Mouse (Mus musculus) stomach, embryonic 15.5 days (tissue): Measurements from ENCODE around the gene Sdsl. TPM values are rescaled to one million over a fixed set of nuclear protein-coding genes. Genes with fewer than 3 reads are reported as not detected.
"Not testable (repeated sequence)": the region's sequence is repeated elsewhere in the genome, so short reads cannot be mapped to it uniquely, and the experiment has no call there.

ENCODE experiments used
- ATAC-seq: fragments of 200-750 bp; cut with Nextera tagmentation; 2 replicates; pipeline ENCODE4 v1.8.0; 2017; ENCODE audit warnings: low read depth, moderate number of reproducible peaks, moderate TSS enrichment; ENCODE audit not compliant: insufficient read depth, low FRiP score
- H3K27ac ChIP-seq: fragments of 300-500 bp; sonication (generic); 2 replicates; pipeline ENCODE4 v1.5.1; 2015; ENCODE audit warnings: mild to moderate bottlenecking, inconsistent platforms
- H3K27me3 ChIP-seq: fragments of 300-500 bp; sonication (generic); replicated peaks from 2 replicates; pipeline ENCODE4 v1.6.1; 2015; ENCODE audit warnings: inconsistent platforms
- H3K36me3 ChIP-seq: fragments of 300-500 bp; sonication (generic); 2 replicates; pipeline ENCODE4 v1.6.1; 2015; ENCODE audit warnings: inconsistent platforms
- H3K4me1 ChIP-seq: fragments of 300-500 bp; sonication (generic); 2 replicates; pipeline ENCODE4 v1.6.1; 2015; ENCODE audit warnings: inconsistent platforms
- H3K4me2 ChIP-seq: fragments of 300-500 bp; sonication (generic); 2 replicates; pipeline ENCODE4 v1.6.1; 2015; ENCODE audit warnings: mild to moderate bottlenecking, inconsistent platforms
- H3K4me3 ChIP-seq: fragments of 300-500 bp; sonication (generic); replicated peaks from 2 replicates; pipeline ENCODE4 v1.5.1; 2015; ENCODE audit warnings: inconsistent platforms
- H3K9ac ChIP-seq: fragments of 300-500 bp; sonication (generic); 2 replicates; pipeline ENCODE4 v1.6.1; 2015; ENCODE audit warnings: inconsistent platforms
- H3K9me3 ChIP-seq: fragments of 300-500 bp; sonication (generic); 2 replicates; pipeline ENCODE4 v1.6.1; 2016; ENCODE audit warnings: inconsistent platforms
- WGBS: fragments of 180-500 bp; shearing (Covaris S2); methylation state at CpG from one replicate; pipeline ENCODE4 v1.1.7; 2015; 5-methylcytosine and 5-hydroxymethylcytosine counted together
- polyA plus RNA-seq: library from polyadenylated mRNA; unstranded; fragments of >200 nt; fragmentation: Nextera tagmentation; extraction: Ambion mirVana; gene quantifications from 2 replicates; pipeline ENCODE4 v1.2.1, GENCODE M21; 2015

Gene Sdsl
- polyA plus RNA-seq, 1 experiment from 2014 or later: 15.9 TPM

- no peak for ATAC-seq
- H3K36me3 ChIP-seq: no peaks in the 10 kb centered on the region
- WGBS: 60% methylated on average over 9 of the region's 9 CpGs
- no peak overlapping the region for H3K27ac ChIP-seq
- peaks cover 26% of the 10 kb centered on the region for H3K4me1 ChIP-seq
- H3K4me3 ChIP-seq: no peak overlapping the region
- H3K9ac ChIP-seq: no peak overlapping the region
- H3K4me2 ChIP-seq: peak overlapping the region; percentile 35; the same call in 1 of the 2 replicates
- H3K27me3 ChIP-seq: no peaks in the 10 kb centered on the region
- no peaks in the 10 kb centered on the region for H3K9me3 ChIP-seq
Observed at GRCm38 (mm10) chr5:120505781-120506180, 33.2 kb upstream of the Sdsl start.

GRCm38 (mm10) chr5:120505368-120505767 lies 32.8 kb upstream of the Sdsl start:
- Histone ChIP-seq H3K36me3 (no peaks in the 10 kb centered on the region), H3K9ac (no peak overlapping the region), H3K27ac (no peak overlapping the region), H3K4me1 (peaks cover 22% of the 10 kb centered on the region), H3K4me2 (peak overlapping the region; percentile 35), H3K27me3 (no peaks in the 10 kb centered on the region), H3K4me3 (no peak overlapping the region), H3K9me3 (no peaks in the 10 kb centered on the region)
- ATAC-seq: 0 out of 2 replicates have a peak, but pooled peaks have one; percentile 44
- 22% methylated on average over 16 of the region's 16 CpGs for WGBS

- Histone ChIP-seq H3K4me3 (peak within 1 kb of the TSS; percentile 75), H3K9ac (peak within 1 kb of the TSS; percentile 81), H3K27me3 (no peaks in the 10 kb centered on the region), H3K36me3 (no peaks in the 10 kb centered on the region), H3K27ac (no peak within 1 kb of the TSS), H3K9me3 (no peaks in the 10 kb centered on the region), H3K4me1 (peaks cover 21% of the 10 kb centered on the region), H3K4me2 (peak within 1 kb of the TSS; percentile 87)
- WGBS: under 1% methylated on average over 49 of the region's 55 CpGs
- peak; percentile 45 for ATAC-seq
Observed at GRCm38 (mm10) chr5:120503144-120503795, 30.7 kb upstream of the Sdsl start, which contains the start of gene Plbd2. Gene Plbd2 (minus strand): TSS chr5:120503625.

GRCm38 (mm10) chr5:120502675-120503143 lies 30.1 kb upstream of the Sdsl start:
- 9% methylated on average over 12 of the region's 12 CpGs for WGBS
- Histone ChIP-seq H3K36me3 (no peaks in the 10 kb centered on the region), H3K27me3 (no peaks in the 10 kb centered on the region), H3K4me1 (peaks cover 21% of the 10 kb centered on the region), H3K27ac (no peak overlapping the region), H3K9me3 (no peaks in the 10 kb centered on the region), H3K9ac (peak overlapping the region; percentile 81), H3K4me3 (peak overlapping the region; percentile 75), H3K4me2 (peak overlapping the region; percentile 87)
- no peak for ATAC-seq

- H3K4me3 ChIP-seq: peak overlapping the region; percentile 75
- peaks cover 21% of the 10 kb centered on the region for H3K4me1 ChIP-seq
- H3K27ac ChIP-seq: no peak overlapping the region
- 66% methylated on average over 9 of the region's 9 CpGs for WGBS
- no peaks in the 10 kb centered on the region for H3K27me3 ChIP-seq
- H3K36me3 ChIP-seq: no peaks in the 10 kb centered on the region
- H3K9me3 ChIP-seq: no peaks in the 10 kb centered on the region
- H3K9ac ChIP-seq: no peak overlapping the region
- no peak for ATAC-seq
- peak overlapping the region; percentile 87 for H3K4me2 ChIP-seq
Observed at GRCm38 (mm10) chr5:120502147-120502621, 29.6 kb upstream of the Sdsl start.

GRCm38 (mm10) chr5:120500609-120501008 lies 28.0 kb upstream of the Sdsl start:
- H3K36me3 ChIP-seq, H3K9ac ChIP-seq, H3K27me3 ChIP-seq, H3K9me3 ChIP-seq, H3K27ac ChIP-seq, H3K4me3 ChIP-seq, ATAC-seq, H3K4me2 ChIP-seq: not testable (repeated sequence)
- 82% methylated on average over 9 of the region's 9 CpGs for WGBS
- peaks cover 17% of the 10 kb centered on the region for H3K4me1 ChIP-seq

GRCm38 (mm10) chr5:120499202-120499601 lies 26.6 kb upstream of the Sdsl start:
- Histone ChIP-seq H3K4me2 (no peak overlapping the region), H3K9me3 (no peaks in the 10 kb centered on the region), H3K36me3 (no peaks in the 10 kb centered on the region), H3K4me1 (peaks cover 13% of the 10 kb centered on the region), H3K9ac (no peak overlapping the region), H3K4me3 (no peak overlapping the region), H3K27ac (no peak overlapping the region), H3K27me3 (no peaks in the 10 kb centered on the region)
- no peak for ATAC-seq
- 82% methylated on average over 4 of the region's 4 CpGs for WGBS

GRCm38 (mm10) chr5:120497071-120497470 lies 24.5 kb upstream of the Sdsl start:
- no peak overlapping the region for H3K4me2 ChIP-seq
- no peak overlapping the region for H3K9ac ChIP-seq
- no peak overlapping the region for H3K4me3 ChIP-seq
- H3K27ac ChIP-seq: no peak overlapping the region
- WGBS: 83% methylated on average over 3 of the region's 3 CpGs
- H3K4me1 ChIP-seq: peaks cover 6% of the 10 kb centered on the region
- no peak for ATAC-seq
- no peaks in the 10 kb centered on the region for H3K27me3 ChIP-seq
- no peaks in the 10 kb centered on the region for H3K9me3 ChIP-seq
- H3K36me3 ChIP-seq: peaks cover 10% of the 10 kb centered on the region; the same call in 1 of the 2 replicates

- H3K9me3 ChIP-seq: no peaks in the 10 kb centered on the region
- H3K27me3 ChIP-seq: no peaks in the 10 kb centered on the region
- H3K9ac ChIP-seq: no peak overlapping the region
- no peak overlapping the region for H3K27ac ChIP-seq
- ATAC-seq: no peak
- H3K36me3 ChIP-seq: peaks cover 10% of the 10 kb centered on the region; the same call in 1 of the 2 replicates
- no peaks in the 10 kb centered on the region for H3K4me1 ChIP-seq
- 85% methylated on average over 13 of the region's 13 CpGs for WGBS
- no peak overlapping the region for H3K4me3 ChIP-seq
- H3K4me2 ChIP-seq: no peak overlapping the region
Observed at GRCm38 (mm10) chr5:120495703-120496226, 23.2 kb upstream of the Sdsl start.

GRCm38 (mm10) chr5:120495064-120495702 lies 22.6 kb upstream of the Sdsl start:
- Histone ChIP-seq H3K4me2 (no peak overlapping the region), H3K4me3 (no peak overlapping the region), H3K36me3 (peaks cover 10% of the 10 kb centered on the region; the same call in 1 of the 2 replicates), H3K4me1 (no peaks in the 10 kb centered on the region), H3K9ac (no peak overlapping the region), H3K27ac (no peak overlapping the region), H3K27me3 (no peaks in the 10 kb centered on the region), H3K9me3 (no peaks in the 10 kb centered on the region)
- 79% methylated on average over 10 of the region's 10 CpGs for WGBS
- ATAC-seq: no peak

- Histone ChIP-seq H3K27me3 (no peaks in the 10 kb centered on the region), H3K36me3 (peaks cover 10% of the 10 kb centered on the region; the same call in 1 of the 2 replicates), H3K4me2 (no peak overlapping the region), H3K27ac (no peak overlapping the region), H3K4me3 (no peak overlapping the region), H3K9me3 (no peaks in the 10 kb centered on the region), H3K4me1 (no peaks in the 10 kb centered on the region), H3K9ac (no peak overlapping the region)
- no peak for ATAC-seq
- 89% methylated on average over 9 of the region's 9 CpGs for WGBS
Observed at GRCm38 (mm10) chr5:120493873-120494395, 21.3 kb upstream of the Sdsl start.

- no peaks in the 10 kb centered on the region for H3K9me3 ChIP-seq
- ATAC-seq: no peak
- H3K4me2 ChIP-seq: no peak overlapping the region
- 87% methylated on average over 6 of the region's 6 CpGs for WGBS
- no peaks in the 10 kb centered on the region for H3K27me3 ChIP-seq
- no peak overlapping the region for H3K27ac ChIP-seq
- H3K4me1 ChIP-seq: no peaks in the 10 kb centered on the region
- no peak overlapping the region for H3K4me3 ChIP-seq
- H3K9ac ChIP-seq: no peak overlapping the region
- H3K36me3 ChIP-seq: peaks cover 10% of the 10 kb centered on the region; the same call in 1 of the 2 replicates
Observed at GRCm38 (mm10) chr5:120493440-120493839, 20.8 kb upstream of the Sdsl start.
